Mouse (Mus musculus) cortical plate, adult 2 months (tissue): ENCODE data around the gene Shc4. TPM values are rescaled to one million over a fixed set of nuclear protein-coding genes. Genes with fewer than 3 reads are reported as not detected.

Source experiments
- H3K27ac ChIP-seq: fragments of 200-500 bp; 2 replicates; pipeline ENCODE4 v1.5.1; 2012; ENCODE audit warnings: low read length, control low read depth, inconsistent platforms; ENCODE audit not compliant: insufficient read depth
- H3K4me1 ChIP-seq: fragments of 200-500 bp; 2 replicates; pipeline ENCODE4 v1.6.1; 2011; ENCODE audit warnings: low read length; ENCODE audit not compliant: control insufficient read depth, insufficient read depth
- H3K4me3 ChIP-seq: fragments of 200-500 bp; 2 replicates; pipeline ENCODE4 v1.5.1; 2011; ENCODE audit warnings: mild to moderate bottlenecking, low read length, control low read depth; ENCODE audit not compliant: insufficient read depth
- CTCF ChIP-seq: fragments of 200-500 bp; IDR thresholded peaks from 2 replicates; pipeline ENCODE4 v1.5.1; 2011; ENCODE audit warnings: mild to moderate bottlenecking, control low read depth, low read length; ENCODE audit not compliant: insufficient read depth; ENCODE audit errors: extremely low read depth
- POLR2A ChIP-seq: fragments of 200-500 bp; IDR thresholded peaks from 2 replicates; pipeline ENCODE4 v1.6.1; 2011; ENCODE audit warnings: mild to moderate bottlenecking, low read length, control low read depth; ENCODE audit not compliant: insufficient read depth; ENCODE audit errors: extremely low read depth
- polyA plus RNA-seq: library from polyadenylated mRNA; depleted of rRNA; stranded (reverse); fragments of >200 nt; gene quantifications from 2 replicates; pipeline ENCODE4 v1.2.3, GENCODE M21; 2012; rRNA removed

Gene Shc4
- polyA plus RNA-seq, 1 experiment: 3.5 TPM

- Histone ChIP-seq H3K27ac (no peak overlapping the region), H3K4me1 (no peaks in the 10 kb centered on the region), H3K4me3 (no peak overlapping the region)
- TF ChIP-seq POLR2A (no peak), CTCF (no peak)
Measured at GRCm38 (mm10) chr2:125591895-125592294, 132.1 kb downstream of the Shc4 start.

GRCm38 (mm10) chr2:125589287-125589686, 134.7 kb downstream of the Shc4 start:
- no peaks in the 10 kb centered on the region for H3K4me1 ChIP-seq

GRCm38 (mm10) chr2:125581081-125581480, 142.9 kb downstream of the Shc4 start:
- H3K4me1 ChIP-seq: no peaks in the 10 kb centered on the region
- H3K4me3 ChIP-seq: no peak overlapping the region
- no peak for TF ChIP-seq POLR2A
- TF ChIP-seq CTCF: no peak
- no peak overlapping the region for H3K27ac ChIP-seq

More at GRCm38 (mm10) chr2:125589287-125589686, 134.7 kb downstream of the Shc4 start:
- TF ChIP-seq CTCF (no peak), POLR2A (no peak)
- Histone ChIP-seq H3K4me3 (no peak overlapping the region), H3K27ac (no peak overlapping the region)

- TF ChIP-seq CTCF (no peak), POLR2A (no peak)
- Histone ChIP-seq H3K27ac (no peak overlapping the region), H3K4me3 (no peak overlapping the region), H3K4me1 (no peaks in the 10 kb centered on the region)
Measured at GRCm38 (mm10) chr2:125577670-125578069, 146.3 kb downstream of the Shc4 start.

Other genes starting within 250 kb of the Shc4 start
- 0.06 and 0.11 TPM in 2 replicates for gene Gm9913, start 219.1 kb downstream of the Shc4 start, polyA plus RNA-seq
- 1.5 and 2.0 TPM in 2 replicates for gene Fbn1, start 216.2 kb downstream of the Shc4 start, polyA plus RNA-seq
- 2.0 TPM in 2 replicates for gene Cep152, start 99.0 kb downstream of the Shc4 start, polyA plus RNA-seq
- gene Eid1, start 51.1 kb downstream of the Shc4 start, polyA plus RNA-seq: 177 and 189 TPM in 2 replicates
- 35.6 and 38.2 TPM in 2 replicates for gene Secisbp2l, start 58.7 kb upstream of the Shc4 start, polyA plus RNA-seq
- gene Galk2, start 135.0 kb upstream of the Shc4 start, polyA plus RNA-seq: 19.6 and 20.5 TPM in 2 replicates
- gene Cops2, start 135.0 kb upstream of the Shc4 start, polyA plus RNA-seq: 60.1 and 71.0 TPM in 2 replicates